Mouse (Mus musculus) CH12.LX (cell line): ENCODE results near the gene Tubd1.

ENCODE experiments used
- CHD1 ChIP-seq: IDR thresholded peaks from 2 replicates; pipeline ENCODE4 v1.6.1; 2012; ENCODE audit warnings: low read depth, low read length, improper control_type of control experiment, inconsistent platforms
- CTCF ChIP-seq, 2 experiments: IDR thresholded peaks in 1 of 2; conservative IDR thresholded peaks in 1 of 2; 2 replicates each; pipeline ENCODE4 v1.5.1; 2011 to 2012; ENCODE audit warnings: low read depth in 2 of 2, low read length in 2 of 2, improper control_type of control experiment in 1 of 2, inconsistent platforms in 1 of 2, mild to moderate bottlenecking in 1 of 2, moderate library complexity in 1 of 2
- EP300 ChIP-seq: IDR thresholded peaks from 2 replicates; pipeline ENCODE4 v1.6.1; 2011; ENCODE audit warnings: low read length, improper control_type of control experiment
- ETS1 ChIP-seq: conservative IDR thresholded peaks from 2 replicates; pipeline ENCODE4 v1.6.1; 2012; ENCODE audit warnings: low read depth, mild to moderate bottlenecking, inconsistent platforms, low read length, improper control_type of control experiment, moderate library complexity
- HCFC1 ChIP-seq: IDR thresholded peaks from 2 replicates; pipeline ENCODE4 v1.6.1; 2012; ENCODE audit warnings: low read depth, mild to moderate bottlenecking, inconsistent platforms, low read length, improper control_type of control experiment
- MAZ ChIP-seq: IDR thresholded peaks from 2 replicates; pipeline ENCODE4 v1.6.1; 2012; ENCODE audit warnings: low read depth, mild to moderate bottlenecking, inconsistent platforms, low read length, improper control_type of control experiment, moderate library complexity
- MXI1 ChIP-seq: IDR thresholded peaks from 2 replicates; pipeline ENCODE4 v1.6.1; 2011; ENCODE audit warnings: mild to moderate bottlenecking, low read depth, low read length, improper control_type of control experiment
- MYC ChIP-seq: IDR thresholded peaks from 2 replicates; pipeline ENCODE4 v1.6.1; 2011; ENCODE audit warnings: low read depth, mild to moderate bottlenecking, improper control_type of control experiment, low read length
- POLR2A ChIP-seq: IDR thresholded peaks from 2 replicates; pipeline ENCODE4 v1.6.1; 2011; ENCODE audit warnings: low read depth, mild to moderate bottlenecking, improper control_type of control experiment, low read length
- POLR2AphosphoS2 ChIP-seq: IDR thresholded peaks from 2 replicates; pipeline ENCODE4 v1.6.1; 2011; ENCODE audit warnings: low read depth, low read length, improper control_type of control experiment
- TBP ChIP-seq: conservative IDR thresholded peaks from 2 replicates; pipeline ENCODE4 v1.6.1; 2011; ENCODE audit warnings: low read depth, low read length, improper control_type of control experiment
- TCF12 ChIP-seq: IDR thresholded peaks from 2 replicates; pipeline ENCODE4 v1.6.1; 2014; ENCODE audit warnings: low read depth, mild to moderate bottlenecking, inconsistent platforms, low read length, improper control_type of control experiment

DNA sequence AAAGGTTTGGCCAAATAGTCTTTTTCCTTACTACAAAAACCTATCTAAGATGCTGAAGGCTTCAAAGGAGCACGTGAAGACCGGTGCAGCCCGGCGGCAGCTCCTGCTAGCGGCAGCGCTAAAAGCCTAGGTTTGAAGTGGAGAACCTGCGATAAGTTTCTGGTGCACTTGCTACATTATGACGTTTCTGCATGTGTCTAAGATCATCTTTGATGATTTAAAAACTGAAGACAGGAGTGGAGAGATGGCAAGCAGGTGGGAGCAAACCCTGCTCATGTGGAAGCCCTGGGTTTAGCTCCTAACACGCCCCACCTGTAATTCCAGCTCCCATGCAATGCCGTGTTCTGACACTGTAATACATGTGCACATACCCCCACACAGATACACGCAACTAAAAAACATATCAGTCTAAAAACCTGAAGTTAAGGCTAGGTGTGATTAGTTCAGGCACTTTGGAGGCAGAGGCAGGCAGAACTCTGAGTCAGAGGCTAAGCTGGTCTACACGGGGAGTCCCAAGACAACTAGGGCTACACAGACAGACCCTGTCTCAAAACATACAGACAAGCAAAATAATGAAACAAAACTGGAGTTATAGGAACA, 37.3 kb downstream of the Tubd1 start:
- peak; percentile 58; the same call in 1 of the 2 replicates for TF ChIP-seq MAZ
- no peak; a peak in 1 of 4 replicates for TF ChIP-seq CTCF (conservative IDR thresholded peaks at IDR 0.05 in 1 of 2, IDR thresholded peaks at IDR 0.05 in 1 of 2; ENCODE audit: low read depth in 2 of 2, low read length in 2 of 2)
- peak; percentile 95 for TF ChIP-seq POLR2AphosphoS2
- TF ChIP-seq CHD1, result no peak
- peak; percentile 81 for TF ChIP-seq MXI1
- peak; percentile 79 for TF ChIP-seq POLR2A
- no peak for TF ChIP-seq TCF12
- peak; percentile 74; the same call in 1 of the 2 replicates for TF ChIP-seq MYC
- 0 out of 2 replicates have a peak, but pooled peaks have one; percentile 7 for TF ChIP-seq EP300
- TF ChIP-seq TBP, result 0 out of 2 replicates have a peak, but pooled peaks have one; percentile 45
- no peak for TF ChIP-seq ETS1
- no peak for TF ChIP-seq HCFC1
